Mouse (Mus musculus) retina, postnatal 1 day (tissue): ENCODE results near the gene Tmcc1.
"Not testable (repeated sequence)": the region's sequence is repeated elsewhere in the genome, so short reads cannot be mapped to it uniquely, and the experiment has no call there.

Experiments
- DNase-seq: peaks from one replicate; pipeline ENCODE4 v3.0.0-alpha.2; 2012

Gene Tmcc1

DNA sequence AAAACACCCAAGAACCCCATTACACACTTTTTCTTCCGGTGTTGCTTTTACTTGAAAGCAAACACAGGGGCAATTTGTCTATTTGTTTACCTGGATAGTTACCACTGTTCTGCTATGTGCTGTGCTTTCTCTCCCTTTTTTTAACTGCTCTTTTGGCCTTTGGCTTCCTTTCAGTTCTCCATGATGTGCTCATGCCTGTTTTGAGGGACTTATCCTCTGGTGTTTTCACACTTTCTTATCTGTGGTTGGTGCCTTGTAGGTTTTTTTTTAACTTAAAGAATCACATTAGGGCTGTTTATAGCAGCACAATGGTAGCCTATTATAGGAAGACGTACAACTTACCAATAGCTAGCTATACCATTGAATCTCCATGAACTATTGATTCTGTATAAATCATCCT lies 51.6 kb downstream of the Tmcc1 start:
- no peak for DNase-seq

GRCm38 (mm10) chr6:116140782-116141181 lies 52.5 kb downstream of the Tmcc1 start:
- peak; percentile 25 for DNase-seq

GRCm38 (mm10) chr6:116139143-116139856 lies 54.0 kb downstream of the Tmcc1 start:
- peak; percentile 27 for DNase-seq

DNA sequence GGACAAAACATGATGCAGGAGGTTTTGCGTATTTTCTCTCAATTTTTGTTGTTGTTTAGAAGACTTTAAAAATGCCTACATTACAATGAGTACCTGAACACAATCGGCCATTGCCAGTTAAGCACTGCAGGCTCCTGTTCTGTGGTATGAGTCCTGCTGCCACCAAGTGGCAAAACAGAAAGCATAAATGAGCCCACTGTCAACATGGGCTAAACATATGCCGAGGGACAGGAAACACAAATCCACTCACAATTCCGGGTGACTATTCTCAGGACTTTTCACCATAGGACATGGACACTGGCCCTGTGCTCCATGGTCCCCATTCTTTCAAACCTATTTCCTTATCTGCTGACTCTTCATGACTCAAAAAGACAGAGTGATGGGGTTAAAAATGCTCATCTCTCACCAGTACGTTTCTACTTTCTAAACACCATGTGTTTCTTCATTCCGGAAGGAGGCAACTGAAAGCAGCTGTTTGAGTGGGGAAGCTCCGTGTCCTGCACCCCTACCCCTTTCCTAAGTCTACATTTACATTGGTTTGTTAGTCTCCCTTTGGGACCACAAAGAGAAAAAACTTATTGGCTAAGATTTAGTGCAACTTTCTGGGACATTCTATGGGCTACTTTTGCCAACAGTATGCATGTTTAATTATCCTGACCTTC lies 57.2 kb downstream of the Tmcc1 start:
- peak; percentile 32 for DNase-seq

DNA sequence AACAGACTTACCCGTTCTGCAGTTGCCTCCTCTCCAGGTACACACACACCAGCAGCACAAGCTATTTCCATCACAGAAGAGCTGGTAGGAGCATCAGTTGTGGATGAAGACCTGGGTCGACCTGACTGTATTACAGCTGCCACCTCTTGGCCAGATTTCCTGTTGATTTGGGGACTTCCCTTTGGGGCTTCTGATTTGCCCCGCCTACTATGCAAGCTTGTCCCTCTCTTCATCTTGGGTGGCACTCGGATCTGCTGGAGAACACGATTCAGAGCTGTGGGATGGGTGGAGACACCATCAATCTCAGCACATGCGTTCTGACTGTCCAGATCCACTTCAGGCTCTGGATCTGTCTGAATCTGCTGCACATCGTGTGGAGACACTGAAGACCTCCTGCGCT lies 59.5 kb downstream of the Tmcc1 start:
- no peak for DNase-seq

DNA sequence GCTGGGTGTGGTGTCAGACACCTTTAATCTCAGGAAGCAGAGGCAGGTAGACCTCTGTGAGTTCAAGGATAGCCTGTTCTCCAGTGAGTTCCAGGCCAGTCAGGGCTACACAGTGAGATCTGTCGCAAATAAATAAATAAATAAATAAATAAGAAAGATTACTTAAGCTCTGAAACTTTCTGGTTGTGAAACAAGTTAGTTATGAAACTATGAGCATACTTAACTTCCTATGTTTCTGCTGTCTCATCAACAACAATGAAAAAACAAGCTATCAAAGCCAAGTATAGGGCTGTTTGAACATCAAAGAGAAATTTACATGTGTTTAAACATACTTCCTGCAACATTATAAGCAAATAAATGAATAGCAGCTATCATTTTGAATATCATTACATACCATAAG lies 61.5 kb downstream of the Tmcc1 start:
- DNase-seq = no peak

GRCm38 (mm10) chr6:116128710-116129109 lies 64.6 kb downstream of the Tmcc1 start:
- peak; percentile 64 for DNase-seq

GRCm38 (mm10) chr6:116127918-116128443 lies 65.3 kb downstream of the Tmcc1 start:
- no peak for DNase-seq

- DNase-seq = no peak
These were observed 66.7 kb downstream of the Tmcc1 start for GRCm38 (mm10) chr6:116126577-116126976.

GRCm38 (mm10) chr6:116122881-116123280 lies 70.4 kb downstream of the Tmcc1 start:
- no peak for DNase-seq

GRCm38 (mm10) chr6:116119669-116120068 lies 73.6 kb downstream of the Tmcc1 start:
- DNase-seq = peak; percentile 64

DNA sequence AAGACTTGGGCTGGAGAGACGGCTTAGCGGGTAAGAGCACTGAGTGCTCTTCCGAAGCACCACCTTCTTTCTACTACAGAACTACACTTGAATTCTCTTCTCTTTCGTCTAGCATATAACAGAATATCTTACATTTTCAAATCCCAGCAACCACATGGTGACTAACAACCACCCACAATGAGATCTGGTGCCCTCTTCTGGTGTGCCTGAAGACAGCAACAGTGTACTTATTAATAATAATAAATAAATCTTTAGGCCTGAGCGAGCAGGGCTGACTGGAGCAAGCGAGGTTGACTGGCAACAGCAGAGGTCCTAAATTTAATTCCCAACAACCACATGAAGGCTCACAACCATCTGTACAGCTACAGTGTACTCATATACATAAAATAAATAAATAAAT lies 76.7 kb downstream of the Tmcc1 start:
- DNase-seq = not testable (repeated sequence)

DNA sequence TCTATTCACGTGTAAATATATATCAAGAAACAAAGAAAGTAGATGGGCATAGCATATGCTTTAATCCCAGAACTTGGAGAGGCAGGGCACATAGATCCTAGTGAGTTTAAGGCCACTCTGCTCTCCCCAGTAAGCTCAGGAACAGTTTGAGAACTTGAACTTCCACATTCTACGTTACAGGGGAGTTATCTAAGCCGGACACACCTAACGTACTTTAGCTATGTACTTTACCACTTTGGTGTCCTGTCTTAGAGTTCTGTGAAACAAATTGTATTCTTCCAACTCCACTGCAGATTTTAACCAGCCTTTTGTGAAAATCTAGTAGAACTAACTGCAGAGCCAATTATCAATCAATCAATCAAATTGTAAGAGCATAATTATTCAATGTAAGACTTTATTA lies 82.7 kb downstream of the Tmcc1 start:
- no peak for DNase-seq

DNA sequence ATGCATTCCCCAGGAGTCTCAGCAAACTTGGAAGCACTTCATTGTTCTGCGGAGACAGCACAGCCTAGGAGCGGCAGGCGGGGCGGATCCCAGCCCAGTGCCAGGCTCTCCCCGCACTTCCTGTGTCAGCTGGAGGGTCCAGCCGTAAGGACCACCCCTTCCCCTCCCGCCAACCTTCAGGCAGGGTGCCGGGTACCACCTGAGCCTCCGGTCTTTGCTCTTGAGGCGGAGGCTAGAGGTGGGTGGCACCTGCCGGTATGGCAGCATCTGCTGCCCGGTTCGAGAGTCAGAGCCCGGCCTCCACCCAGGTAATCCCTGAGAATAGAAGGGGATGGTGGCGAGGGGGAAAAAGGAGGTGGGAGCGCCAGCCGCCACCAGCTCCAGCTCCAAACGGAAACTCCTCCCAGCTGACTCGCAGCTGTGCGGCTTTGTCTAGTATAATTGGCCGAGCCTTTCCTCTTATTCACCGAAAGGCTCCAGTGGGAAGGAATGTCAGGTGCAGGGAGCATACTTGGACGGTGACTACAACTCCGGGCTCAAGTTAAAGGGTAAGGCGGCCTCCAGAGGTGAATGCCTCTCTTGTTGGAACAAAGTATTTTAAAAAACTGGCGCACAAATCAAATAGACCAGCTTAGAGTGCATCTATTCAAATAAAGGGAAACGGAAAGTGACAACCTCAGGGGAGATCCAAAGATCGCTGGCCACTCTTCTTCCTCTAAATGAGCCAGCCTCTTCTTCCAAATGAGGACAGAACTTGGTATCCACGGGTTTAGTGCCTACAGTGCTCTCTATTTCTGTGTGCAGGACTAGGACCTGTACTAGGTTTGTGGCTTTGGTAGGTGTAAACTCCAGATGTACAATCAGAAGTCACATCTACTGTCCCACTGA lies 85.6 kb downstream of the Tmcc1 start:
- peak; percentile 82 for DNase-seq

GRCm38 (mm10) chr6:116106967-116107470 lies 86.3 kb downstream of the Tmcc1 start:
- DNase-seq = no peak

DNA sequence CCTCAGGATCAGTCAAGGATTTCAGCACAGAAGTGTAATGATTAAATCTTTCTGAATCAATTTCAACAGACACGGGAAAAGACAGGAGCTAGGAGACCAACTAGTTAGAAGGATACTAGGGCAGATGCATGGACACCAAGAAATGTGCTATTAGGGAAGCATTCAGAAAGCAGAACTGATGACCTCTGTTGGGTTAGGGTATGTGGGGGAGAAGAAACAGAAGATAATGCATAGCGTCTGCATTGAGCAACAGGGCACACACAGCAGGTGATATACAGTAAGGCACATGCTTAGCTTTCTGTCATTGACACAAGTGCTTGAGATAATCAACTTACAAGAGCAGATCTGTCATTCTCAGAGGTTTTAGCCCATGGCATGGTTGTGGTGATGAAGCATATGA lies 95.7 kb downstream of the Tmcc1 start:
- DNase-seq = no peak

- DNase-seq = no peak
These were observed 103.9 kb downstream of the Tmcc1 start for GRCm38 (mm10) chr6:116089402-116089801.

- no peak for DNase-seq
These were observed 107.2 kb downstream of the Tmcc1 start for GRCm38 (mm10) chr6:116086036-116086435.

DNA sequence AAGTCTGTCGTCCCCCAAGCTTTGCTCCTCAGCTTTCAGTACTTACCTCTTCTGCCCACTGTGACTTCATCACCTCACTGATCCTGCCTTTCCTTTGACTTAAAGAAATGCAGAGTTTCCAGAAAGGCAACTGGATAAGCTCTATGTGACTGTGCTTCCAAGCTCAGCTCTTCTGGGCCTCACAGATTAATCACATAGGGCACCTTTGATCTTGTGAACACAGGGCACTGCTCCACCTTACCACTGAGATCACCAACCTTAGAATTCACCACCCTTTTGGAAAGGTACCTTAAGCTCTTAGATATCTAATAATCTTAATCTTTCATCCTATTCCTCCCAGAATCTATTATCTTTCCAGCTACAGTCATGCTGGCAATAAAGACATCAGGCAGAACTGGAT lies 111.0 kb downstream of the Tmcc1 start:
- no peak for DNase-seq

- DNase-seq = peak; percentile 18
These were observed 111.9 kb downstream of the Tmcc1 start for GRCm38 (mm10) chr6:116081375-116081774.

DNA sequence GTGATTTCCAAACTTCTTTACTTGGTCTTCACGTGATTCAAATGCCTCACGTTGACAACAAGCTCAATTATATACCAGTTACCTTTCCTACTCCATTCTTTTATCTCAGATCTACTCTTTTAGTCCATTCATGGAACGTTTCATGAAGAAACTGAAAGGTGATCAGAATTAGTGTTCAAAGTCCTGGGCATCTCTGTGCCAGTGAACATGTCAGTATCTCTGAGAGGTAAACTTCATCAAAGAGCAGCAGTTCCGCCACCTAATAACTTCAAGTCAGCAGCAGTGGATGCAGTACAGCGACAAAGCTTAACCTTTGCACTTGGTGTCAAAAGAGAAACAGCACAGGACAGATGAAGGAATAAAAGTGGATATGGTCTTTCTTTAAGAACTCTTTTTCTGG lies 112.5 kb downstream of the Tmcc1 start:
- DNase-seq = no peak

DNA sequence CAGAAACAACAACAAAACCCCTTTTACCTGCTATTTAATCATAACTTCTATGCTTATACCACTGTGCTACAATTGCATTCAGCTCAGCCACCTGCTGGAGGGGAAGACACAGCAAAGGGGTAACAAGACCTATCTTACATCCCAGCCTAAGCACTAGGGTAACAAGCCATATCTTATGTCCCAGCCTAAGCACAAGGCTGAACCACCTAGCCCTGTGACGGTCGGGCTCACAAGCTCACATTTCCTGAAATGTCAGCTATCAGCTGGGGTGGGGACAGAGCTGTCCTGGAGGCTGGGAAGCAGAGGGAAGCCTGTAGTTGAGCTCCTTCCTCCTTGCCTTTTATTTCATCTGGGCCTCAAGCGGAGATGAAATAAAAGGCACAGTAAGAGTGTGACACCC lies 115.7 kb downstream of the Tmcc1 start:
- no peak for DNase-seq

DNA sequence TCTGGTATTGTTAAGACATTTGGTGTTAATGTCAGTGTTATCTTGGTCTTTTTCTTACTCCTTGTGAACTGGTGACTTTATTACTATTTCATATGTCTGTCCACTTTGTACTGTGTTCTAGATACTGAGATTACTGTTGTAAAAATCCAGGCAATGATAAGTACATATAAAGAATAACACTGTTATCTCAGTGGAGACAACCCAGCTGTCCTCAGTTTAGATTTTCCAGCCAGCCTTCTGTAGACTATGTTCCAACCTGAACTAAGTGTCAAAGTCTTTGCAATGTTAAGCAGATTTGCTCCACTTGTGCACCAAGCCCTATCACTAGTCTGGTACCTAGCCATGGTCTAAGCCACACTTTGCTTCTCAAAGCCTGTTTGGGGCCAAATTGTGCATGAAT lies 118.4 kb downstream of the Tmcc1 start:
- DNase-seq = no peak
